Mouse (Mus musculus): ENCODE measurements around the gene Esrra. TPM values are rescaled to one million over a fixed set of nuclear protein-coding genes. Genes with fewer than 3 reads are reported as not detected.

The Esrra gene
- polyA plus RNA-seq, 1 experiment from 2014 or later: 9.5 TPM

DNA sequence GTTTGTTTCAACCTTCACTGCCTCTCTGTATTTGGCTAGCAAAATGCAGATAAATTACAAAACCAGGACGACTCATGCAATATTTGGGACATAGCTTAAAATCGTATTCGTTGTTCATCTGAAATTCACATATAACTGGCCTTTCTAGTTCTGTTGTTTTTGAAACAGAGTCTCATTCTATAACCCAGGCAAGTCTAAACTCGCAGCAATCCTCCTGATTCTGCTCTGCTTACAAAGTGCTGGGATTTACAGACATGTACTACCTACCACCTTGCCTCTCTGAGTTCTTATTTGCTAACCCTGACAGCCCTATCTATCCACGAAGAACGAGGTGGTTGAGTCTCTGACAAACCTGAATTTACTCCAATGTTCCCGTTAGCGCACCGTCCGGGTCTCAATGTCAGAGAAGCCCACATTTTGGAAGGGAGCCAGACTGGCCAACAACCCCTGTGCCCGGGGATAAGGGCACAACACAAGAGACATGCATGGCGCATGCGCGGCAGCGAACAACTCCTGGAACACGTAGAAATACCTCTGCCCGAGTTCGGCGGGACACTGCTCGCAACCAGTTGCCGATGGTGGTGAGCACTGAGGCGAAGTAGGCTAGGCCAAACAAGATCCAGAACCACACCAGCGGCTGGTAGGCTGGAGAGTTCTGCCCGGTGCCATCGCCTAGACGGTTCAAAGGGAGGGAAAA, 5.1 kb upstream of the Esrra start:
- ATAC-seq (ENCODE audit: insufficient number of reproducible peaks, insufficient read depth, low FRiP score, low TSS enrichment): no peak
- no peaks in the 10 kb centered on the region for H3K9me3 ChIP-seq
- 0 out of 2 replicates have a peak overlapping the region, but pooled peaks have one; percentile 2 for H3K9ac ChIP-seq
- H3K4me2 ChIP-seq (replicated peaks): peak overlapping the region; percentile 36
- H3K36me3 ChIP-seq: no peaks in the 10 kb centered on the region
- peaks cover 91% of the 10 kb centered on the region for H3K27me3 ChIP-seq
- WGBS: 8% methylated on average over 26 of the region's 26 CpGs
- H3K27ac ChIP-seq: no peak overlapping the region
- H3K4me3 ChIP-seq: peak overlapping the region; percentile 22
- peaks cover 13% of the 10 kb centered on the region; the same call in 1 of the 2 replicates for H3K4me1 ChIP-seq

DNA sequence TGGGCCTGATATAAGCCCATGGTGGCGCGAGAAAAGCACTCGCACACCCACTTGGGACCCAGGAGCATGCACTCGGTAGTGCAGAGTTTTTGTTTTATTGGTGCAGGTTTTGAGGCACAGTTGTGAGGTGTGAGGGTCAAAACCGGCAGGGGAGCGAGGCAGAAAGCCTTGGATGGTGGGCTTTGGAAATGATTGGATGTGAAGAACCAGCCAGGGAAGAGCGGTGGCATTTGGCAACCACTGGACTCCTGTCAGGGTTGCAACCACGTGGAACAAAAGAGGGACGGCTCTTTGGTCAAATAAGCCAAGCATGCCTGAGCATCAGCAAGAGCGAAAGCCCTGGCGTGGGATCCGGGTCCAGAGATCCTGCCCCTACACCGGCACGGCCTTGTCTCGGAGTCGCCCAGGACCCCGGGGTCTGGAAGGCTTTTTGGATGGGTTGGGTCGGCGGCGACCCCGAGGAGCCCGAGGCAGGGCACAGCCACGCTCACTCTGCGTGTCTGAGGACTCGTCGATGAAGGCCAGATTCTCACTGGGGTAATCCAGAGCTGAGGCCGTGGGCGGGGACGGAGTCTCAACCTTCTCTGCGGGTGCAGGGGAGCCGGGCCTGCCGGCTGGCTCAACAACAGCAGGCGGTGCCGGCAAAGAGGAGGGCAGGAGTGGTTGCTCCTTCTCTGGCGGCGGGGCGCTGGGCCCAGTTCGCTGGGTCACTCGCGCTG, 4.2 kb upstream of the Esrra start:
- Histone ChIP-seq H3K36me3 (no peaks in the 10 kb centered on the region), H3K27me3 (peaks cover 81% of the 10 kb centered on the region), H3K4me2 (replicated peaks) (no peak overlapping the region), H3K4me3 (peak overlapping the region; percentile 14; the same call in 1 of the 2 replicates), H3K27ac (no peak overlapping the region), H3K9me3 (no peaks in the 10 kb centered on the region), H3K9ac (no peak overlapping the region), H3K4me1 (peaks cover 15% of the 10 kb centered on the region)
- ATAC-seq (ENCODE audit: insufficient number of reproducible peaks, insufficient read depth, low FRiP score, low TSS enrichment): no peak
- 6% methylated on average over 38 of the region's 40 CpGs for WGBS

DNA sequence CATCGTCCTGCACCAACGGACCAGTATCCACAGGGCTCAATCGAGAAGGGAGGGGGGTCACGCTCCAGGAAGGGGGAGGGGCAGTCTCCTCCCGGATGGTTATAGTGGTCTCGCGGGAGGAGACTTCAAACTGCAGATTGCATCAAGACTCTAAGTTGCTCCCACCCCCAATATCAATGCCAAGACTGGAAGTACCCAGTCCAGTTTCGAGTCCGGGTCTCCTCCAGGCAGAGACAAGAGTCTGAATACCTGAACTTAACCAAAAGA, 3.6 kb upstream of the Esrra start, which contains the start of gene Catsperz:
Gene Catsperz (minus strand): TSS at position 74 of the 267 bp plus-strand sequence.
- WGBS: 4% methylated on average over 9 of the region's 9 CpGs
- no peaks in the 10 kb centered on the region for H3K36me3 ChIP-seq
- H3K4me3 ChIP-seq: peak within 1 kb of the TSS; percentile 15
- ATAC-seq (ENCODE audit: insufficient number of reproducible peaks, insufficient read depth, low FRiP score, low TSS enrichment): no peak
- peaks cover 20% of the 10 kb centered on the region for H3K4me1 ChIP-seq
- peak within 1 kb of the TSS; percentile 26 for H3K4me2 ChIP-seq (replicated peaks)
- H3K27me3 ChIP-seq: peaks cover 76% of the 10 kb centered on the region
- no peak within 1 kb of the TSS for H3K27ac ChIP-seq
- H3K9me3 ChIP-seq: no peaks in the 10 kb centered on the region
- H3K9ac ChIP-seq: no peak within 1 kb of the TSS

DNA sequence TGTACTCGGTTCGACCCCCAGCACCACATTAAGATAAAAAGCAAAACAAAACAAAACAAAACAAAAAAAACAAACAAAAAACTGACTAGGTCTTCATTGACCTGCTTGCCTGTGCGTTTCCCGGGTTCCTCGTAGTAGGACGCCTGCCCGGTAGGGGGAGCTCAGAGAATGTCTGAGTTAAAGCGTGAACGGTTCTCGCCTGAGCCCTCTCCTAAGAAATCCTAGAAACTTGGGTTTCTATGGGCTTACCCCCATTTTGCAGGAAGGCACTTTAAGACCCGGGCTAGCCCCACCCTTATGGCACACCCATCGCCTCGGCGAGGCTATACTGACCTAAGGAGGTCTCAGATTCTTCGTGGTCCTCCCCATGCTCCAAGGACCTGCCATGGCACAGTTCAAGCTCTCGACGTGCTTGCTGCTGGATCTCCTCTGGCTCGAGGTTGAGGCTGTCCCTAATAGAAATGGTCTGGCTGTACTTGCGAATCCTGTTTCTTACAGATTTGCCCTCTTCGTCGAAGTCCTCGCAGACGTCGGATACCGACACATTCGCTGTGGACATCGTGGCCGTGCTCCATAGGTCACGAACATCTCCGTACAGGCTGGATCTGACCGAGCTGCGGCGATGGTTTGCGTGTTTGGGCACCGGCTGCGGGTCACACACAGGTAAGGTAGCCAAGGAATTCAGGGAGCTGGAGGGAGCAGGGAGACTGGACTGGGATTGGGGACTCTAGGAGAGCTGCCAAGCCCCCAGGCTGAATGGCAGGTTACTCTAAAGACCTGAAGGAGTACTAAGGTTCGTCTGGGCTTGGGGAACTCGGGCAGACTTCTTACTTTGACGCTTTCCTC, 3.1 kb upstream of the Esrra start:
- Histone ChIP-seq H3K4me2 (replicated peaks) (peak overlapping the region; percentile 26), H3K4me3 (peak overlapping the region; percentile 15), H3K4me1 (peaks cover 24% of the 10 kb centered on the region), H3K27me3 (peaks cover 72% of the 10 kb centered on the region), H3K9ac (no peak overlapping the region), H3K9me3 (no peaks in the 10 kb centered on the region), H3K36me3 (no peaks in the 10 kb centered on the region), H3K27ac (no peak overlapping the region)
- ATAC-seq (ENCODE audit: insufficient number of reproducible peaks, insufficient read depth, low FRiP score, low TSS enrichment): no peak
- 3% methylated on average over 39 of the region's 39 CpGs for WGBS

DNA sequence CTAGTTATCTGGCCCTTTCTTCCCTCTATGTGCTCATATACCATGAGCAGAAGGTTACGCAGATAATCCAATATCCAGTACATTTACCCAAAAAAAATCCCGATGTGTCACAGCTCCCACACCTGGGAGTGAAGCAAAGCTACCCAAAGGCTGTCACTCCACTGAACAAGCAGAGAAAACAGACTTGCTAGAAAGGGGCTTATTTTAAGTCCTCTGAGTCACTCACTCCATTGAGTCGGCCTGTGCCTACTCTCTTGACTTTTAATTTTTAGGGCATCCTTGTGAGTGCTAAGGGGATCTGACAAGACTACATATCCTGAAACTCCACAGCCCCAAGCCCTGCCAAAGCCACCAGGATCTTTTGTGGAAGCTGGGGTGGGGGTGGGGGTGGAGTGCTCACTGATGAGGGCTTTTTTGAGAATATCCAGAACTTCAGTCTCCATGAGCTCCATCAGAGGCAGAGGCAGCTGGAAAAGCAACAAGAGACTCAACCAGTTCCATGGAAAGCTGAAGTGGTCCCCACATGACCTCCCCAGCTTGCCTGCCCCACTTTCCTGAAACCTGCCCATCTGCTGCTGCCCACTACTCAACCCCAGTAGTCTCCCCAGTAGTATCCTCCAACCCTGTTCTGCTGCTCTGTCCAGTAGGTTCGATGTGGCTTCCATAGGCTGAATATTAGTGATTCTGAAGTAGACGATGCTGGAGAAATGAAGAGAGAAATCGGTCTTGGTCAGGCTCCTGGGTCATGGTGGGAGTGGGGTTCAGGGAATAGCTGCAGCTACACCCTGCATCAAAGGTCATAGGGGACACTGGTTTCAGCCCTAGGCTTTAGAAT, 1.5 kb upstream of the Esrra start:
- peaks cover 58% of the 10 kb centered on the region for H3K27me3 ChIP-seq
- no peak for ATAC-seq (ENCODE audit: insufficient number of reproducible peaks, insufficient read depth, low FRiP score, low TSS enrichment)
- no peaks in the 10 kb centered on the region for H3K36me3 ChIP-seq
- H3K4me2 ChIP-seq (replicated peaks): no peak overlapping the region
- no peak overlapping the region for H3K27ac ChIP-seq
- H3K4me1 ChIP-seq: peaks cover 24% of the 10 kb centered on the region
- 67% methylated on average over 6 of the region's 6 CpGs for WGBS
- H3K9ac ChIP-seq: no peak overlapping the region
- no peak overlapping the region for H3K4me3 ChIP-seq
- no peaks in the 10 kb centered on the region for H3K9me3 ChIP-seq

DNA sequence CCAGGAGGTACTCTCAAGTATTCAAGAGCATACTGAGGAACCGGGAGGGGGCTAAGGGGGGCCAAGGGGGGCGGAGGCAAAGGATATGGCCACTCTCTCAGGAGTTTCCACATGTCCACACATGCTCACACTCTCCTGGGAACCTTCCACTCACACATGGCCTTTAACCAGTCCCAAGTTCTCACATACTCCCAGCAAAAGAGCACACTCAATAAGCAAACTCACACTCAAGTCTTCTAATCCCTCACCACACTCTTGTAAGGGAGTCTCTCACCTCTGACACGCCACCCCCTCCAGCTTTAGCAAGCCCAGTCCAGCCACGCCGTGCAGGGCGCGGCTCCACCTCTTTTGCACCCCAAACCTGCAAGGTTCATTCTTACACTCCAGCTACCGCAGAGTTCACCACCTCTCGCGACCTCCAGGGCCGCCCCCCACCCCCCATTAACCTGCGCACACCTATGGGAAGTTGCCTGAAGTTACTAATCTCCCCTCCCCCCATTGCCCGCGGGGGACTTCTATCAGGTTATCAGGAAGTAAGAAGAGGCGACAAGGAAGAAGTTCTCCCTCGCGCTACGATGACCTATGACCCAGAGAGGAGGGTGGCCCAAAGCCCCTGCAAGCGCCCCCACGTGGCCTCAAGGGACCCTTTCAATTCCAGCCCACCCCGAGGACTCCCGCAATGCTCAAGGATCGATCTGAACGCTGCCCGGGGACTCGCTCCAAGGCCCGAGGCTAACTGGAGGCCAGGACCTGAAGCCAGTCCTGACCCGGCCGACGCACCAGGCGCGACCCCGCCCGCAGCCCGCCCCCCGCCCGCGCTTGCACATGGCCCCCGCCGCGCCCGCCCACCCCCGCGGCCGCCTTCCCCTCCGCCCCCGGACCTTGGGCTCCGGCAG, 624 bp downstream of the Esrra start:
- no peaks in the 10 kb centered on the region for H3K9me3 ChIP-seq
- peak overlapping the region; percentile 82 for H3K9ac ChIP-seq
- H3K36me3 ChIP-seq: no peaks in the 10 kb centered on the region
- H3K4me1 ChIP-seq: peaks cover 21% of the 10 kb centered on the region
- peaks cover 36% of the 10 kb centered on the region for H3K27me3 ChIP-seq
- H3K4me3 ChIP-seq: peak overlapping the region; percentile 82
- peak overlapping the region; percentile 68 for H3K27ac ChIP-seq
- 0 out of 2 replicates have a peak, but pooled peaks have one; percentile 29 for ATAC-seq (ENCODE audit: insufficient number of reproducible peaks, insufficient read depth, low FRiP score, low TSS enrichment)
- peak overlapping the region; percentile 75 for H3K4me2 ChIP-seq (replicated peaks)
- WGBS: 2% methylated on average over 48 of the region's 48 CpGs

DNA sequence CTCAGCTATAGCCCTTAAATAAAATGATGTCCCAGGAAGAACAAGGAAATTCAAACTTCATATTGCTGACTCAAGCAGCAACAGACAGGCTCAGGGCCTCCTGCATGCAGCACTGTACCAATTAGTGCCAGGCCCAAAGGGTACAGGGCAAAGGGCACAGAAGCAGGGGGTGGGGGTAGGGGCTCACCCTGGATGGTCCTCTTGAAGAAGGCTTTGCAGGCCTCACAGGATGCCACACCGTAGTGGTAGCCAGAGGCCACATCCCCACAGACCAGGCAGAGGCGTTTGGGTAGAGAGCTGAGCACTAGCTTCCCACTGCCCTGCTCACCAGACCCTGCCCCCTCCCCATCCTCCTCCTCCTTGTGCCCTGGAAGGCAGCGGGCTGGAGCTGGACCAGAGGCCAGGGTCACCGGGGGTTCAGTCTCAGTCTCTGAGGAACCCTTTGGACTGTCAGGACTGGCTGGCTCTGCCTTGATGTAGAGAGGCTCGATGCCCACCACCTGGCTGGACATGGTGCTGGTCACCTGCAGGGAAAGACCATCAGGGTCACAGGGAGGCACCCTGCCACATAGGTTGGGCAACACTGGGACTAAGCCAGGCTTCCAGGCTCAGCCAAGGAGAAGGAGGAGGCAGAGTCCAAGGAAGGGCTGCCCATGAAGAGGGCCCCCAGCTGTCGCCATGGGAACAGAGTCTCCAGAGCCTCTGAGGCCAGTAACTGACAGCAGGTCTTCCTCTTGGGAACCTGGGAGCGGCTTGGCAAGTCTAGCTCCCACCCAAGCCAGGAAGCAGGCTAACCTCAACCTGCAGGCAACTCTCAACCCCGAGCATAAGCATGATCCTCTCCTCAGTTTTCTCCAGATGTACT, 1.5 kb downstream of the Esrra start:
- no peak; the same call in 1 of the 2 replicates for ATAC-seq (ENCODE audit: insufficient number of reproducible peaks, insufficient read depth, low FRiP score, low TSS enrichment)
- H3K36me3 ChIP-seq: no peaks in the 10 kb centered on the region
- no peaks in the 10 kb centered on the region for H3K9me3 ChIP-seq
- peak overlapping the region; percentile 75 for H3K4me2 ChIP-seq (replicated peaks)
- H3K4me1 ChIP-seq: peaks cover 17% of the 10 kb centered on the region
- H3K4me3 ChIP-seq: peak overlapping the region; percentile 82
- H3K9ac ChIP-seq: peak overlapping the region; percentile 82
- H3K27ac ChIP-seq: no peak overlapping the region
- WGBS: 42% methylated on average over 8 of the region's 8 CpGs
- peaks cover 28% of the 10 kb centered on the region for H3K27me3 ChIP-seq

DNA sequence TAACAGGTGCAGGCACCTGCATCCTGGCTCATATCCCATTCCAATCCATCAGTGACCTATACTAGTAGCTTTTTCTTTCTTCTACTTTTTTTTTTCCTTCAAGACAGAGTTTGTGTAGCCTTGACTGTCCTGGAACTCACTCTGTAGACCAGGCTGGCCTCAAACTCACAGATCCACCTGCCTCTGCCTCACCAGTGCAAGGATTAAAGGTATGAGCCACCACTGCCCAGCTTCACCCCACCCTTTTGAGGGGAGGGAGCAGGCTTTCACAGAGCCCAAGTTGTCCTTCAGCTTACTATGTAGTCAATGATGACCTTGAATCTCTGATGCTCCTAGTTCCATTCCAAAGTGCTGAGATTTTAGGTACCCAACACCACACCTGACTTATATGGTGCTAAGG, 2.2 kb downstream of the Esrra start:
- Histone ChIP-seq H3K4me3 (no peak overlapping the region), H3K4me1 (peaks cover 12% of the 10 kb centered on the region), H3K9ac (no peak overlapping the region), H3K27ac (no peak overlapping the region), H3K9me3 (no peaks in the 10 kb centered on the region), H3K27me3 (peaks cover 21% of the 10 kb centered on the region), H3K4me2 (replicated peaks) (no peak overlapping the region), H3K36me3 (no peaks in the 10 kb centered on the region)
- no peak for ATAC-seq (ENCODE audit: insufficient number of reproducible peaks, insufficient read depth, low FRiP score, low TSS enrichment)

DNA sequence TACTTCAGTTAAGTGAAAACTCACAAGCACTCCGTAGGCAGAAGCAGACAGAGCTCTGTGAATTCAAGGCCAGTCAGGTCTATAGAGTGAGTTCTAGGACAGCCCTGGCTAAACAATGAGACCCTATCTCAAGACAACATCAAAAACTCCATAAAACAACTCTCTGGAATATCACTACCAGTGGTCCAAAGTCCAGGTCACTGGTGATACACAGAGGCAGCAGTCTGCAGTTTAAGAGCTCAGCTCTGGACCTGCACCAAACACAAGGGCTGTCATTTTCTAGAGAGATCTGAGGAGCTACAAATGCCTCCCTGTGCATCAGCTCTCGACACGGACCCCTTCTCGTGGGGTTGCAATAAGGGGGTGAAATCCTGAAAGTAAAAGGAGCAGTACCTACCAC, 3.3 kb downstream of the Esrra start:
- no peak overlapping the region for H3K27ac ChIP-seq
- peaks cover 12% of the 10 kb centered on the region for H3K4me1 ChIP-seq
- no peak overlapping the region for H3K4me3 ChIP-seq
- no peak overlapping the region for H3K9ac ChIP-seq
- H3K9me3 ChIP-seq: no peaks in the 10 kb centered on the region
- H3K4me2 ChIP-seq (replicated peaks): no peak overlapping the region
- peaks cover 9% of the 10 kb centered on the region for H3K36me3 ChIP-seq
- WGBS: 94% methylated on average over 4 of the region's 4 CpGs
- no peak for ATAC-seq (ENCODE audit: insufficient number of reproducible peaks, insufficient read depth, low FRiP score, low TSS enrichment)
- H3K27me3 ChIP-seq: peaks cover 11% of the 10 kb centered on the region

DNA sequence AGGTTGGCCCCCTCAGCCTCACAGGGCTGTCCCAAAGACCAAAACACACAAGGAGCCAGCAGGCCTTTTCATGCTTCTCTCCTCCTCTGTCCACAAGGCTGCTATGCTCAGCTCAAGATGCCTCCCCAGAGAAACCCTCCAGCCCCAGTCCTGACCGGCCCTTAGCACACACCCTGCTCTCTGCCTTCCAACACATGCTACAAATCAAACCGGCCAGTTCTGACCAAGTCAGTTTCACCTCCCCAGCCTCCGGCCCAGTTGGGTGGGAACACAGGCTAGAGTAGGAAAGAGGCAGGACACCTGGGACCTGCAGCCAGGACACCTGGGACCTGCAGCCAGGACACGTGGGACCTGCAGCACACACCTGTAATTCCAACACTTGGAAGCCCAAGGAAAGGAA, 5.1 kb downstream of the Esrra start:
- WGBS: 77% methylated on average over 4 of the region's 4 CpGs
- ATAC-seq (ENCODE audit: insufficient number of reproducible peaks, insufficient read depth, low FRiP score, low TSS enrichment): no peak
- no peaks in the 10 kb centered on the region for H3K9me3 ChIP-seq
- H3K4me1 ChIP-seq: peaks cover 13% of the 10 kb centered on the region
- H3K9ac ChIP-seq: no peak overlapping the region
- no peak overlapping the region for H3K4me2 ChIP-seq (replicated peaks)
- H3K27ac ChIP-seq: no peak overlapping the region
- no peak overlapping the region for H3K4me3 ChIP-seq
- no peaks in the 10 kb centered on the region for H3K27me3 ChIP-seq
- H3K36me3 ChIP-seq: peaks cover 27% of the 10 kb centered on the region
